Mouse (Mus musculus) cerebral cortex, adult 2 months (tissue): ENCODE data around the gene Gm21820.

ENCODE experiments used
- WGBS: fragments of 180-500 bp; shearing (Covaris S2); methylation state at CpG from one replicate; pipeline ENCODE4 v1.1.7; 2018; 5-methylcytosine and 5-hydroxymethylcytosine counted together

Gene Gm21820

GRCm38 (mm10) chrY:5249341-5249740 is at the start of gene Gm21820:
Gene Gm21820, minus strand, starts transcription at chrY:5249441.
- 70% methylated on average over 1 of the region's 1 CpGs for WGBS
